Mouse (Mus musculus) macrophage (primary cell): ENCODE measurements around the gene Xrcc2. TPM values are rescaled to one million over a fixed set of nuclear protein-coding genes. Genes with fewer than 3 reads are reported as not detected.

Experiments used
- H3K27ac ChIP-seq: fragments of 350-480 bp; formaldehyde crosslinking; 2 replicates; pipeline ENCODE4 v1.9.0; 2021
- H3K36me3 ChIP-seq: fragments of 350-480 bp; formaldehyde crosslinking; 2 replicates; pipeline ENCODE4 v1.9.0; 2021; ENCODE audit errors: inconsistent target
- H3K4me3 ChIP-seq: fragments of 350-480 bp; formaldehyde crosslinking; 2 replicates; pipeline ENCODE4 v1.9.0; 2021; ENCODE audit errors: inconsistent target
- H3K79me2 ChIP-seq: fragments of 350-480 bp; formaldehyde crosslinking; 2 replicates; pipeline ENCODE4 v1.9.0; 2021; ENCODE audit errors: inconsistent target
- WGBS: methylation state at CpG from one replicate; pipeline ENCODE4 v1.1.7; 2026; ENCODE audit warnings: inconsistent platforms; ENCODE audit not compliant: missing documents; 5-methylcytosine and 5-hydroxymethylcytosine counted together
- polyA plus RNA-seq: library from polyadenylated mRNA; stranded (reverse); fragments of 250-400 nt; gene quantifications from 3 replicates; pipeline ENCODE4 v1.2.4, GENCODE M21; 2018; ENCODE audit warnings: inconsistent platforms

Gene Xrcc2
- polyA plus RNA-seq, 1 experiment from 2014 or later: 1.3 TPM

DNA sequence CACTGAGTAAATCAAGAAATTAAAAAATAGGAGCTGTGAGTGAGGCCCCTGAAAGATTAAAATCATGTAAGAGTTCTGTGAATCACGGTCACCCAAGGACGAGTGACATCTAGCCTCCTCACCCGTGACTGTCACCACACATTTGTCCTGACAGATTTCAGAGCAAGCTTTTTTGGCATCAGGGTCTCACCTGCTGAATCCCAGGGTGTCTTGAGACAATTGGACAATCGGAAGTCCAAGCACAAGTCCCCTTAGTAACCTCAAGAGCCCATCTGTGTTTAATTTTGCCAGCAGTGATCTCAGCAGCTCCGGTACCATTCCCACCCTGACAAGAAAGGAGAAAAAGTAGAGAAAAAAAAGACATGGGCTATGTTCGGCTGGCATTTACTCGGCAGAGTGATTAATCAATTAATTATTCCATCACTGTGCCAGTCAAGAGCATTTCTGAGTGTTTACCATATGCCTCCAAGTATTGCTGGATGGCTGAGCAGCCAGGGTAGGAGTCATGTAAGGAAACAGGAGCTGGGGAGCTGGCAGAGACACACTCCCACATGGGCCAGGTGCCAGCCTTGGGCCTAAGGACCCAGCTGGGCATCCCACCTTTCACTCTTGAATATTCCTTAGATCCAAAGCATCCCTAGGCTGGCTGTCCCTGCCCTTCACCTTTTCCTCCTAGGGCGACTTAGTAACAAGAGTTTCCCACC, 59.8 kb downstream of the Xrcc2 start:
- H3K36me3 ChIP-seq: no peaks in the 10 kb centered on the region
- H3K4me3 ChIP-seq: no peak overlapping the region
- H3K79me2 ChIP-seq: no peaks in the 10 kb centered on the region
- H3K27ac ChIP-seq: no peak overlapping the region
- 92% methylated on average over 8 of the region's 8 CpGs for WGBS

DNA sequence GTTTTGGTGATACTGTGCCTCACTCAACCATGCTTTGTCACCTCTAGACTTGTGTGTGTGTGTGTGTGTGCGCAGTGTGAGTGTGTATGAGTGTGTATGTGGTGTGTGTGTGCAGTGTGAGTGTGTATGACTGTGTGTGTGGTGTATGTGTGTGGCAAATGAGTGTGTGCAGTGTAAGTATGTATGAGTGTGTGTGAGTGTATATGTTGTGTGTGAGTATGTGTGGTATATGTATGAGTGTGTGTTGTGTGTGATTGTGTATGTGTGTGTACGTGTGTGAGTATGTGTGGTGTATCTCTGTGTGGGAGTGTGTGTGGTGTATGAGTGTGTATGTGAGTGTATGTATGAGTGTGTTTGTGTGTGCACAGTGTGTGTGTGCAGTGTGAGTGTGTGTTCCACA, 61.1 kb downstream of the Xrcc2 start:
- Histone ChIP-seq H3K36me3 (no peaks in the 10 kb centered on the region), H3K4me3 (no peak overlapping the region), H3K79me2 (no peaks in the 10 kb centered on the region), H3K27ac (no peak overlapping the region)
- 100% methylated on average over 2 of the region's 2 CpGs for WGBS

DNA sequence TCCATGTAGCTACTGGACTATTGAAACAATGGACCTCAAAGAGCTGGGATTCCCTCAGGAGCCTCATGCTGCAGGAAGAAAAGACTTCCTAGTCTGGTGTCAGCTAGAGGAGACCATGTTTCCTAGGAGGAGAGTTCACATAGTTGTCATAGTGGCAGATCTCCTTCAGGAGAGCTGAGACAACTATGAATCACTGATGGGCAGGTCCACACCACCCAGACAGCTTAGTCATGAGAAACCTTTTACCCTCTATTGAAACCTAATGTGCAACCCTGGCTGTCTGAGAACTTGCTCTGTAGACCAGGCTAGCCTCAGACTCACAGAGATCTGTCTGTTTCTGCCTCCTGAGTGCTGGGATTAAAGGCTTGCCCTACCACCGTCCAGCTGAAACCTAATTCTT, 62.9 kb downstream of the Xrcc2 start:
- Histone ChIP-seq H3K4me3 (no peak overlapping the region), H3K36me3 (no peaks in the 10 kb centered on the region), H3K79me2 (no peaks in the 10 kb centered on the region), H3K27ac (no peak overlapping the region)
- WGBS: 81% methylated on average over 1 of the region's 1 CpGs

Other genes with a start within 250 kb of the Xrcc2 start
- gene Kmt2c, start 207.0 kb downstream of the Xrcc2 start, polyA plus RNA-seq: 16.9 to 19.3 TPM (median 18.9 TPM) in 3 replicates
- gene Cct8l1, start 189.8 kb downstream of the Xrcc2 start, polyA plus RNA-seq: not detected in 3 replicates
- 0.19 to 0.50 TPM (median 0.31 TPM) in 3 replicates for gene Actr3b, start 54.2 kb upstream of the Xrcc2 start, polyA plus RNA-seq
- gene Gm21663, start 236.6 kb upstream of the Xrcc2 start, polyA plus RNA-seq: not detected in 3 replicates
- not detected in 3 replicates for gene Gm21671, start 248.6 kb upstream of the Xrcc2 start, polyA plus RNA-seq